Mouse (Mus musculus) inflammation-experienced regulatory T-cells, adult 16 weeks (primary cell): Measurements from ENCODE around the gene Dcaf11. TPM values are rescaled to one million over a fixed set of nuclear protein-coding genes. Genes with fewer than 3 reads are reported as not detected.

Experiments used
- polyA plus RNA-seq: library from polyadenylated mRNA; unstranded; fragments of 100-300 nt; shearing (Covaris generic); gene quantifications from one replicate; pipeline ENCODE4 v1.2.1, GENCODE M21; 2017

Gene Dcaf11
- 170 TPM for polyA plus RNA-seq

GRCm38 (mm10) chr14:55559799-55560201 lies at the start of gene Dcaf11:
Gene Dcaf11 (plus strand): TSS chr14:55560006.

GRCm38 (mm10) chr14:55510125-55510731 lies 49.6 kb upstream of the Dcaf11 start, which contains the start of gene Cpne6:
Gene Cpne6 (plus strand): TSS chr14:55510445.

GRCm38 (mm10) chr14:55524785-55525184 lies 35.0 kb upstream of the Dcaf11 start, which contains the start of gene Nrl:
Gene Nrl (minus strand): TSS chr14:55524981.

GRCm38 (mm10) chr14:55540067-55540786 lies 19.6 kb upstream of the Dcaf11 start, which contains the start of gene Pck2:
Gene Pck2 (plus strand): TSS chr14:55540266.

GRCm38 (mm10) chr14:55560202-55561073 lies 632 bp downstream of the Dcaf11 start, which contains the start of gene A730061H03Rik:
Gene A730061H03Rik (minus strand): TSS chr14:55560406.

GRCm38 (mm10) chr14:55575302-55575701 lies 15.5 kb downstream of the Dcaf11 start, which contains the start of gene Fitm1:
Gene Fitm1 (plus strand): TSS chr14:55575617.

GRCm38 (mm10) chr14:55577871-55578667 lies 18.3 kb downstream of the Dcaf11 start, which contains the start of gene Psme1:
Gene Psme1 (plus strand): TSS chr14:55578123.

GRCm38 (mm10) chr14:55584702-55585565 lies 25.1 kb downstream of the Dcaf11 start, which contains the start of gene Emc9:
Gene Emc9 (minus strand): TSS chr14:55585302.

GRCm38 (mm10) chr14:55590748-55591330 lies 31.0 kb downstream of the Dcaf11 start, which contains the start of gene Psme2:
Gene Psme2 (minus strand): TSS chr14:55591113.

GRCm38 (mm10) chr14:55591331-55591891 lies 31.6 kb downstream of the Dcaf11 start, which contains the start of gene Rnf31:
Gene Rnf31 (plus strand): TSS chr14:55591708.

GRCm38 (mm10) chr14:55603271-55603632 lies 43.4 kb downstream of the Dcaf11 start, which contains the start of gene Irf9:
Gene Irf9 (plus strand): TSS chr14:55603571.

GRCm38 (mm10) chr14:55617822-55618221 lies 58.0 kb downstream of the Dcaf11 start, which contains the start of gene Rec8:
Gene Rec8 (plus strand): TSS chr14:55618037.

Other genes starting within 250 kb of the Dcaf11 start
- gene Dhrs4, start 81.2 kb upstream of the Dcaf11 start, polyA plus RNA-seq = 43.1 TPM
- 0.17 TPM for gene Carmil3, start 69.4 kb upstream of the Dcaf11 start, polyA plus RNA-seq
- gene Cpne6, start 49.6 kb upstream of the Dcaf11 start, polyA plus RNA-seq = not detected
- 0.07 TPM for gene Nrl, start 35.0 kb upstream of the Dcaf11 start, polyA plus RNA-seq
- 63.7 TPM for gene Pck2, start 19.7 kb upstream of the Dcaf11 start, polyA plus RNA-seq
- 4.4 TPM for gene A730061H03Rik, start 400 bp downstream of the Dcaf11 start, polyA plus RNA-seq
- not detected for gene Fitm1, start 15.6 kb downstream of the Dcaf11 start, polyA plus RNA-seq
- 1,083 TPM for gene Psme1, start 18.1 kb downstream of the Dcaf11 start, polyA plus RNA-seq
- 38.3 TPM for gene Emc9, start 25.3 kb downstream of the Dcaf11 start, polyA plus RNA-seq
- gene Psme2, start 31.1 kb downstream of the Dcaf11 start, polyA plus RNA-seq = 924 TPM
- 82.6 TPM for gene Rnf31, start 31.7 kb downstream of the Dcaf11 start, polyA plus RNA-seq
- gene Irf9, start 43.6 kb downstream of the Dcaf11 start, polyA plus RNA-seq = 199 TPM
- 10.8 TPM for gene Rec8, start 58.0 kb downstream of the Dcaf11 start, polyA plus RNA-seq
- gene Ipo4, start 76.0 kb downstream of the Dcaf11 start, polyA plus RNA-seq = 69.0 TPM
- 0.34 TPM for gene Gm49378, start 77.9 kb downstream of the Dcaf11 start, polyA plus RNA-seq
- gene Tm9sf1, start 83.8 kb downstream of the Dcaf11 start, polyA plus RNA-seq = 110 TPM
- 2.0 TPM for gene Tssk4, start 90.2 kb downstream of the Dcaf11 start, polyA plus RNA-seq
- gene Mdp1, start 100.5 kb downstream of the Dcaf11 start, polyA plus RNA-seq = 117 TPM
- gene Gmpr2, start 111.9 kb downstream of the Dcaf11 start, polyA plus RNA-seq = 60.7 TPM
- 431 TPM for gene Nedd8, start 112.1 kb downstream of the Dcaf11 start, polyA plus RNA-seq
- 67.8 TPM for gene Tinf2, start 121.8 kb downstream of the Dcaf11 start, polyA plus RNA-seq
- 0.48 TPM for gene Tgm1, start 153.9 kb downstream of the Dcaf11 start, polyA plus RNA-seq
- 76.4 TPM for gene Rabggta, start 162.3 kb downstream of the Dcaf11 start, polyA plus RNA-seq
- 55.5 TPM for gene Dhrs1, start 185.7 kb downstream of the Dcaf11 start, polyA plus RNA-seq
- 18.5 TPM for gene Nop9, start 185.7 kb downstream of the Dcaf11 start, polyA plus RNA-seq
- not detected for gene Cideb, start 198.5 kb downstream of the Dcaf11 start, polyA plus RNA-seq
- not detected for gene Ltb4r2, start 201.4 kb downstream of the Dcaf11 start, polyA plus RNA-seq
- 2.1 TPM for gene Ltb4r1, start 206.0 kb downstream of the Dcaf11 start, polyA plus RNA-seq
- gene Adcy4, start 224.1 kb downstream of the Dcaf11 start, polyA plus RNA-seq = 0.56 TPM
- 85.5 TPM for gene Ripk3, start 228.9 kb downstream of the Dcaf11 start, polyA plus RNA-seq